Mouse (Mus musculus) thymus, adult 18-20 months (tissue): ENCODE data around the gene Slc22a14.
"Not testable (repeated sequence)": the region's sequence is repeated elsewhere in the genome, so short reads cannot be mapped to it uniquely, and the experiment has no call there.

Source experiments
- DNase-seq, 2 experiments: peaks; one replicate each; pipeline ENCODE4 v3.0.0; 2022; ENCODE audit warnings: mixed read lengths in 2 of 2

Slc22a14 gene

DNA sequence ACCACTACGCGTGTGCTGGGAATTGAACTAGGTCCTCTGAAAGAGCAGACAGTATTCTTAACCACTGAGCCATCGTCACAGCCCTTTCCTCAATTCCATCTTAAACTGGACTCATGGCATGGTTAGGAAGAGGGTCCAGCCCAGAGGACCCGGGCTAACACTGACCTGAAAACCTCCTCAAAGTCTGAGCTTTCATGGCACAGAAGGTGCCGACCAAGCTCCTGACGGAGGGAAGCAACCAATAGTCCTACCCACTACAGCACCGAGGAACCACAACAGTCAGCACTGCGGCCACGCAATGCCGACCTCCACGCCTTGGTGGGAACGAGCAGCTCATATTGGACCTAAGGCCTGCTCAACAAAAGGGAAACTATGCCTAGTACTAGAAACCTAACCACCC lies 109.2 kb downstream of the Slc22a14 start:
- no peak for DNase-seq

DNA sequence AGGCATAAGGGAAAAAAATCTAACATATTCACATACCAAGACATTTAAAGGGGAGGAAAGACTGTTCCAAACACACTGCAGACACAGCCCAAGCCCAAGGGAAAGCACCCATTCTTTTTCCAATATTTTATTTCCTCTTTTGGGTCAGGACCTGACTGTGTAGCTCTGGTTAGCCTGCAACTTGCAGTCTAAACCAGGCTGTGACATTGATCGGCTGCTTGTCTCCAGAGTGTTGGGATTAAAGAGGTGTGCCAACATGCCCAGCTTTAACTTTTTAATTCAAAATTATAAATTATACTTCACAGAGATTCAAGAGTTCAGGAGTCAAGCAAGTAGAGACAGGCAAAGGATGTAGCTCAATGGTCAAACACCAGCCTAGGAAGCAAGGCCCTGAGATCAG lies 110.3 kb downstream of the Slc22a14 start:
- no peak for DNase-seq

DNA sequence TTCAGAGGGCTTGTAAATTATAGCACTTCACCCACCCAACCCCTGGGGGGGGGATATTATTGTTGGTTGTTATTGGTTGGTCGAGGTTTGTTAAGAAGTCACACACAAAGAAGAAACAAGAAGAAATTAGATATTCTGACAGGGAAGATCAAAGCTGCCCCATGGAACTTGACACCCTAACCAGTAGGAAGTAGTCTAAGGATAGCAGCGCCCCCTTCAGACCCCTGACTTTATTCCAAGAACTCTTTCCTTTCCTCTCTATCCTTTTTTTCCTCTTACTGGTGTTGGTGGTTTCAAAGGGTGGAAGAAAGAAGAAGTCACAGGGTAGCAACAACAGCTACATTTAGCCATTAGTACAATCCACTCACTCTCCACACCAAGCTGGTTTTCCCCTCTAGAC lies 111.2 kb downstream of the Slc22a14 start:
- no peak for DNase-seq

DNA sequence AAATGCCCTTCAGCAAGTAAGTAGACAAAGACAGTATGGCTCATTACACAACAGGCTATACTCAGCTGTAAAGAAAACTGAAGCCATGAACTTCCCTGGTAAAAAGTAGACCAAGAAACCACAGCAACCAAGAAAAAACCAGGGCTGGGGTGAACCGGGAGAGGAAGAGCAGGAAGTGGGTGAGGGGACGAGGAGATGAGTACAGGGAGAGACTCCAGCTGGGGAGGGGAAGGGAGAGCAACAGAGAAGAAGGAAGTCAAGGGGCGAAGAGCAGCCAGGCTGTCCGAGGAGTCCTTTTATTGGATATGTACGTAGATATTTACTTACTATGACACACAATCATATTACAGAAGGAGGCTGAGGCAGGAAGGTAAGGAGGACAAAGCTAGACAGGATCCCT lies 117.4 kb downstream of the Slc22a14 start:
- DNase-seq = peak in 1 of 2 experiments; percentile 7

DNA sequence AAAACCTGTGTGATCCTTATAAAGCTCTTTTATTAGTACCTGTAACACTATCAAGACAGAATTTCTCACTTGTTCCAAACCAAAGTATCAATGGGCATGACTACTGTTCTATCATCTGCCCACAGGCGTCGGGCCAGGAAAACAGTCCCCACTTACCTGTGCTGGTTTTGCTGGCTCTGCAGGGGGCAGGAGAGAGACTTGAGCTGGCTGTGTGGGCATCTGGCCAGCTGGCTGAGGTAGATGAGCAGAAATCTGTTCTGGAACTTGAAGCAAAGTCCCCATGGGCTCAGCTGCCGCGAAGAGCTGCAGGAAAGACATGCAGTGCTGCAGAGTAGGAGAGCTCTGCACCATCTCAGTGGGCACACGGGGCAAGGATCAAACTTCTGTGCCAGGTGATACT lies 118.5 kb downstream of the Slc22a14 start:
- no peak for DNase-seq

DNA sequence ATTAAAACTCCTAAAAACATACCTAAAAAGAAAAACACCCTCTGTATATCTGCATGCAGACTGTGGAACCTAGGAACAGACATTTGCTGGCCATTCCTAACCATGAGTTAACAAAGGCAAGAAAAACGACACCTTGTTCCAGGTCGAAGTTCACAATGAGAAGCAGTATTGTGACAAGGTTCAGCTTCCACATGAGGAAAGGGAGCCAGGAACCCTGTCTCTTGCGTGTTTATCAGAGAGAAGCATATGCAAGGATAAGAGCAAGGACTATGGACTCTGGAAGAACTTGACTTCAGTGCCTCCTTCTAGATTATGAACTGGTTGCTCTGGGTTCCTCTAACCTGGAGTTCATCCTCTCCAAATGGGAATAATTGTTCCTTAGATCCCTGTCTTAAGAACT lies 121.4 kb downstream of the Slc22a14 start:
- DNase-seq = no peak

DNA sequence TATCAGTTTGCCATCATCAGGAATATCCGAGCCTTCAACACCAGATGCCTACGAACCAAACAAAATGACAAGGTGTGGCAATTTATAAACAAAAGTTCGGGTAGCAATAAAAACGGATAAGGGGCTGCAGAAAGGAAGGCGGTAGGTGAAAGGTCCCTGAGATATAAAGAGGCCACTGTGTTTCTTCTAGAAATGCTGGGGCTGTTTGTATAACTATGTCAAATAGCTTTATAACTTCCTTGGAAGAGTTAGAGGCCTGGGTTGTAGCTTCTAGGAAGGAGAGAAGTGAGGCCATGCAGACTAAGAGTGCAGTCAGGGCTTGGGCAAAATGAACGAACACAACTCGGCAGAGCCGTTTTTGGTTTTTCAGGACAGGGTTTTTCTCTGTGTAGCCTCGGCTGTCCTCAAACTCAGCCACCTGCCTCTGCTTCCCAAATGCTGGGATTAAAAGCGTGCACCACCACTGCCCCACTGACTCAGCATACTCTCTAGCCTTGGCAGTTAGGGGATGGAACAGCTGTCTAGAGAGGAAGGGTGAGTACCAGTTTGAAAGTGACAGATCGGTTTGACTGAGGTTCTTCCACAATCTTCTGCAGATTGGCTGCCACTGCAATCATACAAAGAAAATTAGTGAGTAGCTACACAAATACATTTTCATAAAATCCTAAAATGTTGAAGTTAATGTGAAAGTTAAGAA lies 124.0 kb downstream of the Slc22a14 start:
- DNase-seq = no peak

DNA sequence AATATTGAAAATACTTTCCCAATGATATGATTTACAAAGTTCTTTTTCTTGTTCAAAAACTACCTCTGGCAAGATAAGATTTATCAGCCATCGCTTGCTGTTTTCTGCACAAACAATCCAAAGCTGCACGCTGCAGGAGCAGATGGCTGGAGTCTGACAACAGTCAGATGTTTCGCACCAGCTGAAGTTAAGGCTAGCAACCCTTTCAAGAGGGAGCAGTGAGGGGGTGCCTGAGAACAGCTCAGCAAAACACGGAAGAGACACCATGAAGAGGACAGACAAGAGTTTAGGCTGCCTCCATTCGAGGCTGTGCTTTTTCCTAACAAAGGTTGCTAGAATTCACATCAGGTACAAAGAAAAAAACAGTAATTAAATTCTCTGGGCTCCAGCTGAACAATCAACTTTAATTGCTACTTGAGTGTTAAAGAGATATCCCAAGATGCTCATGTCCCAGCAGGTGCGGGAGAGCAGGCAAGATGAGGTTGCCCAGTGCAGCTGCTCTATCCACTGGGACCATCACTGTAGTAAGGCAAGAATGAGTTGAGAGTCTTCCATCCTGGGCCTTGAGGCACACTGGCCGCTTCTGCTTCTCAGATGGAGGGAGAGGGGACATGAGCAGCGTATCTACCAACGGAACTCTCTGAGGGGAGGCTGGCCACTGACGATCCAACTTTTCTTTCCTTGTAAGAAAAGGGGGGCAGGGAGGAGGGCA lies 124.9 kb downstream of the Slc22a14 start:
- no peak for DNase-seq

DNA sequence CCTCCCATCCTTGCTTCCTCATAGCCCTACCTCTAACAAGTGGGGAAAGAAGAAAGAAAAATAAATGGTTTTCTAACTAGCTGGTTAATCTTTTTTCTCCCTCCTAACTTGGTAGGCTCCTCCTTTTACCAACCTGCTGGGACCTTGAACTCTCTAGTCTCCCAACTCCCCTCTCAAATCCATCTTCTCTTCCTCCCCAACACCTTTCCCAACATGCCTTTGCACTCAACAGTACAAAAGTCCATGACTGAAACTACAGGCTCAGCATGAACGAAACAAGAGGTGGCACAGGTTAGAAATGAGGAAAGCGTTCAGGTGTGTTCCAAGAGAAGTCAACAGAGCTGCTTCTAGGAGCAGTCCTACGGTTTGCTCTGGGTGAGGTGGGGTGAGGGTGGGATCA lies 126.1 kb downstream of the Slc22a14 start:
- no peak for DNase-seq

DNA sequence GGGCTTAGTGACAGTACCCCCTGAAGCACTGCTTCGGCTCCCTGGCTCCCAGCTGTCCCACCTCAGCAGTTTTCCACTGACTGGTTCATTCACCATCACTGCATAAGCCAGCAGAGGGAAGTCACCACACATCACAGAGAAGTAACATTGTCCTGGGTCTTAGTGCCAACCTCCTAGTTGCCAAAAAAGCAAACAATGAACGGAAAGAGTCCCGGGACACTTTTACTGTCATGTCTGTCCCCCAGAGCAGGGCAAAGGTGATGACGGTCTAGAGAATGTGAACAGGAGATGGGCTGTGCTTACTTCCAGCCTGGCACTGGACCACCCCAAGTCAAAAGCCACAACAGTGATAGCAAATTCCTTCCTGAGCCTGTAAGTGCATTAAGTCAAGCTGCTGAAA lies 126.6 kb downstream of the Slc22a14 start:
- DNase-seq = no peak

DNA sequence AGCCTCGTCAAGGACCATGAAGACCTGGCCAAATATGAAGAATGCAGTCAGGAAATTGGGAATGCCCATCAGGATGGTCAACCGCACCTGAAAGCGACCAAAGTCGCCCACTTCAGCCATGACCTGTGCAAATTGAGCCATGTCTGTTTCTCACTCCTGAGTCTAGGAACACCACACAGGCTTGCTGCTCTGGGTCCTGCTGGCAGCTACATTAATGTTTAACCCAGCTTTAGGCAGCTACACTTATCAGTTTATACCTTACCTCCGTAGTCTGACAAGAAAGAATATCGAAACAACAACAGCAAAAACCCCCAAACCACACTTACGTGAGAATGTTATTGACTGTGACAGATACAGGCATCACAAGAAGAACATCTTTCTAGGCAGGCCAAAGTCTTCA lies 133.8 kb downstream of the Slc22a14 start:
- no peak for DNase-seq

DNA sequence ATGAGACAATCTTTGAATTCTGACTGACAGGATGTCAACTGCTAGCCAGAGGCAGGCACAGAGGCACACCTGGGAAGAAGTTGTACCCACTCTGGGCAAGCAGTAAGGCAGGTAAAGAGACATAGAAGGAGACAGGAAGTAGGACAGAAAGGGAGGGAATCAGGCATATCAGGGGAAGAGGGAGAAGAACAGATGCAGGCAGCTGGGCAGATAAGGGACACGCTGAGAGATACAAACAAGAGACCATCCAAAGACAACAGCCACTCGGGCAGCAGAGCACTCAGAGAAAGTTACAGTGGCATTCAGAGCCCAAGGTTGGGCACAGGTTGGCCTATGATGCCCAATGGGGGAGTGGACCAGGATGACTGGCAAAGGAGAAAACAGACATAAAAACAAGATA lies 134.5 kb downstream of the Slc22a14 start:
- DNase-seq = no peak

DNA sequence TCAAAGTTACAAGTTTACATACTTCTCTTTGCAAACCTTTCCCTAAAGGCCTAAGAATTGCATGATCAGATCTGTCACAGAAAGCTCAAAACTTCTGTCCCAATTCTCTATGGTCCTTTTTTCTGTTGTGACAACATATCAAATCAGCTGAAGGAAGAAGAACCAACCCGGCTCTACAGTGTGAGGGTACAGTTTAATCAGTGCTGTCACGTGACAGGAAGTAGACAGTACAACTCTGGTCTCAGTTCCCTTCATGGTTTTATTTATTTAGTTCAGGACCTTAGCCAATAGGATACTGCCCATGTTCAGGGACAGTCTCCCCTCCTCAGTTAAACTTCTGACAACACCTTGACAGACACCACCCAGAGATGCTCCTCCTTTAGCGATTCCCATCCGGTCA lies 145.1 kb downstream of the Slc22a14 start:
- DNase-seq = no peak

DNA sequence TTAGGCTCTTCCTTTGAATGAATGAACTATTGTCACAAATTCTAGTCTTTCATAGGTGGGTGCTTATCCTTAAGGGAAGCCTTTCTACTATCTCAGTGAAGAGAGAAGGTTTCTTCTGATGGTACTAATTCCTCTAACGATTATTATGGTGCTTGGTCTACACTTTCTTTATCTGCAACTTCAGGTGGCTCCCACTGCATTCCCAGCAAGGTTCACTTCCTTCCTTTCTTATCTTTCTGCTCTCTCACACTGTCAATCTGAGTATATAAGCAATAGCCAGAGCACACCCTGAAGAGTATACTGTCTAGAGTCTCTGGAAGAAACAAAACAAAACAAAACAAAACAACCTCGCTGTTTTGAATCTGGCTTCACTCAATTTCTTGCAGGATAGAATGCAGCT lies 145.7 kb downstream of the Slc22a14 start:
- no peak for DNase-seq

DNA sequence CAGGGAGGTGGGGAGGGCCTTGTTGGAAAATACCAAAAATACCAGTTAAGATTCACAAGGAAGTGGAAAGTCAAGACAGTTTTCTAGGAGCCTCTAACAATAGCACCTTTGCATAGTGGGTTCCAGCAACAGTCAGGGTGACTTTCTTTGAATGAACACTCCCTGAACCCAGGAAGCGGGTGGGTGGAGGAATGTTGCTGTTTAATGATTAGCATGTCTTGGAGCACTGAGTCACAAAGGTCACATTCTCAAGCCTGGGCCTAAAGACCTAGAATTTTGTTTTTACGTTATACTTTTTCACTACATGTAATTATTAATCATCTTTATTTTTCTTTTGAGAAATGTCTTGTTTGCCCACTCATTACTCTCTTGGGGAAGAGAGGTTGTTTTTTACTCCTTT lies 150.0 kb downstream of the Slc22a14 start:
- DNase-seq = not testable (repeated sequence)

DNA sequence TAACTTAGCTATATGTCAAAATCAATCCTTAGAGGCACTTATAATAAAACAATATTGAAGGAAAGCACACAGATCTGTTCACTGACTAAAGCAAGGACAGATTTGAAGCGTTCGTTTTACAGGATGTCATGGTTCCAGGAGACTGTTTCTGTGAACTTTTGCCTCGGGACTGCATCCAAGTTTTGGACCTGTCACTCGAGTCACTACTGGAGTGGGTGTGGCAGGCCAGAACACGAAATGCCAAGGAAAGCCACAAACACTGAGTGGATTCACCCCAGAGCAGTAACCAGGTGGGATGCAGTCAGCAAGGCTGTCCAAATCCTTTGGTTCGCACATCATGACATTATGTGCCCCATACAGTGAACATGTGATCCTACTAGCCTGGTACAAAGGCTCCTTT lies 150.8 kb downstream of the Slc22a14 start:
- DNase-seq = no peak

DNA sequence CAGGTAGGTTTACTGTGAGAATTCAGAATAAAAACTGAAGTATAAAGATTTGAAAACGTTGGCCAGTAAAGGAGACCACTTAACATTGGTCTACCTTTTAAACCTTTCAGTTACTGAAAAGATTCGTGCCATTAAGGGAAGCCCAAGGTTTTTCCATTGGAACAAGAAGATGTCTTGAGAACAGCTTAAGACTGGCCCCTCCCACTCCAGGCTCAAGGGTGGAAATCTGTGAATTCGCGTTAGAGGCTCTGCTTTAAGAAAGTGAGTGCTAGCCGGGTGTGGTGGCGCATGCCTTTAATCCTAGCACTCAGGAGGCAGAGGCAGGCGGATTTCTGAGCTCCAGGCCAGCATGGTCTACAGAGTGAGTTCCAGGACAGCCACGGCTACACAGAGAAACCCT lies 152.4 kb downstream of the Slc22a14 start:
- no peak for DNase-seq

DNA sequence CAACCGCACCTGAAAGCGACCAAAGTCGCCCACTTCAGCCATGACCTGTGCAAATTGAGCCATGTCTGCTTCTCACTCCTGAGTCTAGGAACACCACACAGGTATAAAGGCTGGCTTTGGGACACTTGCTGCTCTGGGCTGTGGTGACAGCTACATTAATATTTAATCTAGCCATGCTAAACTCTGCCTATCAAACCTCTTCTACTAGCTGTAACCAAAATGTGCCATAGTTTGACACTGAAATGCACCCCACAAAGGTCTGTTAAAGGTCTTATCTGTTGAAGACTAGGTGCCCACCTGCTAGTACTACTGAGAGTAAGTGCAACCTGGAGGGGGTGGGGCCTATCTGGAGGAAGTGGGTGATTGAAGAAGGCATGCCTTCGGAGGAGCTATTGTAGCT lies 156.4 kb downstream of the Slc22a14 start, which contains the start of gene Slc22a13:
Slc22a13 (minus strand) TSS at position 101 of the 400 bp plus-strand sequence.
- DNase-seq = no peak

DNA sequence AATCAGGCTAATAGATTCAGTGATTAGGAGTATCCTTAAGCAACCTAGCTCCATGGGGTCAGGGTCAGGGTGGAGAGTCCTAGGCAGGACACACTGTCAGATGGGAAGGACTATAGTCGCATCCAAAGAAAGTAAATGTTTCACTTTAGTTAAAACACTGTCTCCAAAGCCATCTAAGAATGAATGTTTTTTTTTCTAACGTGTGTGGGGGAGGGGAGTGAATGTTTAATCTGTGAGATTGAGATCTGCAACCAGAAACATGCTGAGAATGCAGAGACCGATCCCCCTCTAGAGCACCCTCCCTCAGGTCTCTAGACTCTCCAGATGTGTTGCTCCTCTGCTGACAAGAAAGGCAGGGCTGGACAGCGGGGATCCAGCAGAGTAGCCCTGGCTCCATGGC lies 158.2 kb downstream of the Slc22a14 start:
- DNase-seq = no peak

DNA sequence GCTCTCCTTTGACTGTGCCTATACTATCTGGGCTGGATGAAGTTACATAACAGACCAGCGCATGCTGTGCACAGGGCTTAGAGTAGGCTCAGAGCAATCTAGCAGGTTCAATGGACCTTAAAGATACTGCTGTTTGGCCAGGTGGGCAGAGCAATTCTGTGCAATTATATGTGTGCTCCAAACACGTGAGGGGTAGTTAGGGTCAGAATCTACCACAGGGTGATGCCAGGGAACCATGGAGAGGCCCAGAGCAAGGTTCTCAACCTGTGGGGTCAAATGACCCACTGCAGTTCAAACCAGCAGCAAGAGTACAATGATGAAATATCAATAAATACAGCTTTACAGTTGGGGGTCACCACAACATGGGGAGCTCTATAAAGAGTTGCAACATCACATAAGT lies 158.7 kb downstream of the Slc22a14 start:
- DNase-seq = no peak

DNA sequence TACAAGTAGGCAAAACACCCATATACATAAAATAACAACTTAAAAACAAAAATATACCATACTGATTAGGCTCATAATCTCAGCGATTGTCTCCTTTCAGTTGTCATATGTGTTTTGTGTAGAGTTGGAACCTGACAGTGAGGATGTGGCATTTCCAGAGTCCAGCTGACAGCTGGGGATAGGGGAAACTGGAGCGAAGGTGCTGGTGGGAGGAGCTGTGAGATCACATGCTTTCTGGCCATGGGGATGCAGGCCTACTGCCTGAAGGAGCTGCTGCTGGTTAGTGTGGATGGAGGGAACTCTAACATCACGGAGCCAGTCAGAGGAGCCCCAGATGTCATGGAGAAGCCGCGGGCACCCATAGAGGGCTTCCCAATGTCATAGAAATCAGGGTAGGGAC lies 159.6 kb downstream of the Slc22a14 start:
- DNase-seq = no peak

DNA sequence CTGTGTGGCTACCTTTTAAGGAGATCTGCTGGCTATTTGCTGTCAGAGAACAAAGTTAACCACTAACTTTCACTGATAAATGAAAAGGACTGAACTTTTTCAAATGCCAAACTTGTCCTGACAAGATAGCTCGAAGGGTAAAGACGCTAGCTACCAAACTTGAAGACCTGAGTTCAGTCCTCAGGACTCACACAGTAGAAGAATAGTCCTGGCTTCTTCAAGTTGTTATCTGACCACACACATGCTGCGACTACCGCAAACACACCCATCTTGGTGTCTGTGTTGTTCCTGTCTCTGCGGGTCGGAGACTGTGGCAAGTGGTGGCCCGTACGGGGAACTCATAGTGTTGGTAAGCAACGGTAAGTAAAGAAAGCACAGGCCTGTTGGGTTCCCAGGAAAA lies 161.7 kb downstream of the Slc22a14 start:
- no peak for DNase-seq

DNA sequence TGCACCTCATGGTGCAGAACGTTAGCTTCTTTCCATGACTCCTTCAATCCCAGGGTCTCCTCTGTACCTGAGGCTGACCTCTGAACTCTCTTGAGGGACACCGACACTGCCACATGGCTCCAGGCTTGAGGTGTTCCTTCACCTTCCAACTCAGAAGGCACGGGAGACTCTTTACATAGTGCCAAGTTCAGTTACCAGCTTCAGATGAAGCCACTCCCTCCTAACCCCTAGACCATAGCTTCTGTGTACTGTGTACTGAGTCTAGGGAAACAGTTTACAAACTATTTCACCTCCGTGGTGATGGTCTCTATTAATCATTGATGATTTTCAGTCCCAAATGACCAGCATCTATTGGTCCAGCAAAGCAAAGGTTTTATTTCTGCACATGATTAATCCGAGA lies 163.7 kb downstream of the Slc22a14 start:
- DNase-seq = no peak

DNA sequence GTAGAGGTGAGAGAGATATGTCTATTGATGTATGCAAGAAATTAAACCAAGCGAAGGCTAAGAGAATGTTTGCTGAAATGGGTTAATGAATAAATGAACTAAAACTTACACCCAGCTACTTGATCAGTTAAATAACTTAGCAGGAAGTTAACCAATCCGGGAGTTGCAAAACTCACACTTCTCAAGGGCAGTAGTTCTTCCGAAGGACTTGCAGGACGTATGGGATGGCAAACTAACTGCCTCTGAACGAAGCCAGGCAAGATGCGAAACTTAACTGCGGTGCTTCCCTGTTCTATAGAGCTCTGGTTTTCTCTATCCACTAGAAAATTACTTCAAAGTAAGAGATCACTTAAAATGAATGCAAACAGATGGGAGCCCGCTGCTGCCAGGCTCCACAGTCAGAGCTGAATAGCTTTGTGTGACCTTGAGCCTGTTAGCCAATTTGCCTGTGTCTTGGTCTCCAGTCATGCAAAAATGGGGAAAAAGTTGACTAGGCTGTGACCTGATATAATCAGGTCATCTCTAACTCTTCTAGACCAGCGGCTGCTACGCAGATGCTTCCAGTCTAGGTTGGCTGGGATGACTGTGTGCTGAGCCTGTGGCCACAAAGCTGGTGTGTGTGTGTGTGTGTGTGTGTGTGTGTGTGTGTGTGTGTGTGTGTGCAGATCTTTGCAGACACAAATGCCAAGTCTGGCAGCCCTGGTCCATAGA lies 166.0 kb downstream of the Slc22a14 start:
- no peak for DNase-seq
